Mouse (Mus musculus) kidney, adult 2 months (tissue): ENCODE measurements around the gene Olfr1122.

ENCODE experiments used
- CTCF ChIP-seq: fragments of 200-500 bp; conservative IDR thresholded peaks from 2 replicates; pipeline ENCODE4 v1.5.1; 2011; ENCODE audit warnings: low read depth, mild to moderate bottlenecking, control low read depth, low read length, moderate library complexity, mixed read lengths; ENCODE audit not compliant: insufficient read depth, insufficient read length
- POLR2A ChIP-seq: fragments of 200-500 bp; IDR thresholded peaks from one replicate; pipeline ENCODE4 v1.6.1; 2011; ENCODE audit warnings: low read depth, low read length, control low read depth

GRCm38 (mm10) chr2:87371726-87372125, 13.9 kb upstream of the Olfr1122 start:
- TF ChIP-seq POLR2A (no peak), CTCF (no peak)
